Mouse (Mus musculus): ENCODE results near the gene Cd22.
A peak's percentile ranks its signal among the peaks of the same experiment; 100 is the strongest.
"Not testable (repeated sequence)": the region's sequence is repeated elsewhere in the genome, so short reads cannot be mapped to it uniquely, and the experiment has no call there.

Gene Cd22

DNA sequence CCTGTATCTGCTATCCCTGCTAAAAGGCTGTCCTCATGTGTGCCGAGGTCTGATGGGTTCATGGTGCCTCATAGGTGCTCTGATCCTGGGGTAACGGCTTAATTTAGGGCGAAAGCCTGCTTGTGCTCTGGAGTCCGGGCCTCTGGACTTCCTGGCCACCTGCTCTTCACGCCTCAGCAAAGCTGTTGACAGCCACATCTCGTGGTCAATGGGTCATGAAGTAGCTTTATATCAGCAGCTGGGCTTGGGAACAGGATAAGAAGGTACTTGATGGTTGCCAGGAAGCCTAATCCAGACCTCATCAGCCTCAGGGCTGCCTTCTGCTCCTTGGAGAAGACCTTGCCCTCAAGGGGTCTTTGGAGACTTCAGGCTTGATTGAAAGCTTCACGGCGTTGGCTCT lies 16.8 kb downstream of the Cd22 start:
- DNase-seq (ENCODE audit: low read depth, low spot score) = no peak

DNA sequence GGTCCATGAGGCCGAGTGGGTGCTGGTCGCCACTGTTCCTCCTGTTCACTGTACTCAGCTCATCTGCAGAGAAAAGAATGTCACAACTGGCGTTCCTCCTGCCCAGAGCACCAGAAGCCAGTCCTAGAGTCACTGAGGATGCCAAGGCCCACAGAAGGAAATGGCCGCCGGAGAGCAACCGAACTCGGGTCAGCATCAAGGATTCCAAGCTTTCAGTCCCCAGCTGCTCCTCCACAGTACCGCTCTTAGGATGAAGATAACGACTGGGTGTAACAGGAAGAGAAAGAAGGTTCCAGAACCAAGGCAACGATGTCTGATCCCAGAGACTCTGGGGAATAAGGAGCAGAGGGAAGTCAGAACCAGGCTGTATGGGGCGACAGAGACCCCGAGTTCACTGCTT lies 18.7 kb downstream of the Cd22 start, which contains the start of gene Ffar1:
Gene Ffar1 (minus strand): TSS at position 101 of the 400 bp plus-strand sequence.
- no peak for DNase-seq (ENCODE audit: low read depth, low spot score)

DNA sequence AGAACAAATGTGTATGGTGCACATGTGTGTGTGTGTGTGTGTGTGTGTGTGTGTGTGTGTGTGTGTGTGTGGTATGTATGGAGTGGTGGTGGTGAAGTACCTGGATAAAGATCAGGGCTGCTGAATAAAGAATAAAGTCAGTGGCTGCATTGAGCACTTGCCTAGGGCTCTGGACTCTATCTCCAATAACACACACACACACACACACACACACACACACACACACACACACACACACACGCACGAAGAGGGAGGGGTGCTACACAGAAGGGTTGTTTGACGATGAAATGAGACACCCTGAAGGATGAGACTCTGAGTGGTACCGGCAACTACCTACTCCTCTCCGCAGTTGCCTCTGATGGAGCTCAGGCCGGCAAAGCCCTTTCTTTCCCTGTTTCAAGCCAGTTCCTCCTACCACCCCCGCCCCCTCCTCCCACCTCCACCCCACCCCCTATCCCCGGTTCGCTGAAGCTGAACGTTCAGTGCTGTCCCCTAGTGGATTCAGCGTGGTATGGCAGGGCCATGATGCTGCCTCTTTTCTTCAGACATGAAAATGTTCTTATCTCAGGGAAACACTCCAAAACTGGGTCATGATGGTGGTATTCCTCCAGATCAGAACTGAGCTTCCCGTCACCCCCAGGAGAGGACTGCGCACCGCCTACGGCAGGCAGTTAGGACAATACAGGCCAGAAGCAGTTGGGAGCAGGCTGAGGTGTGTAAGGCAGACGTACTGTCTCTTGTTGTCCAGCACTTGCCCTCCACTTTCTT lies 20.3 kb downstream of the Cd22 start:
- DNase-seq (ENCODE audit: low read depth, low spot score) = peak; percentile 76

DNA sequence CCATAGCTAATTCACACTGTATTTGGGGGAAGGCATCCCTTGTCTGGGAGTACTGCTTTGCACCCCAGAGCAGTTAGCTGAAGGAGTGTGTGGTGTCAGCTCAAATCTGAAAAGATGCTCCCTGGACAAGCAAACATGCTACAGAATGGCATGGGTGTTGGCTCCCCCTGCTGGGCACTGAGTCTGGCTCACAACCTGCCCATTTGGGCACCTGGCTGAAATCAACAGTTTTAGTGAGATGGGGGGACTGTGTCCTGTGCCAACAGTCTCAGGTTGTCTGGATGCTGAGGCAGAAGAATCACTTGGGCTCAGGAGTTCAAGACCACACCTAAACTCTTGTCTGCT lies 20.9 kb downstream of the Cd22 start:
- DNase-seq (ENCODE audit: low read depth, low spot score) = peak; percentile 79

DNA sequence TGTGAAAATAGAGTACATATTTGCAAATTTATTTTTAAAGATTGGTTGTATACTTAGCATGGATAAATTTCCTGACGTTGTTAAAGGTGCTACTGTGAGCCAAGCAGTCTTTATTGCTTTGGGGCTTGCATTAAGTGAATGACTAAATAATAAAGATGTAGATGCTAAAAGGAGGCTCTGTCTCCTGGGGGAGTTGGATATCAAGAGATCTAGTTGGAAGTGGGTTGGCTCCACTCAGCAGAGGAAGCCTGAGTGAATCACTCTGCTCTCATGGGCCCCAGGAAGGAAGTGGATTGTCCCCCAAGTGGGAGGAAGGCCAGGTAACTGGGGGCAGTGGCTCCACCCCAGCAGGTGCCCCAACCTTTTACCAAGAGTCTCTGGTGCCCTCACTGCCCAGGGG lies 22.4 kb downstream of the Cd22 start:
- DNase-seq (ENCODE audit: low read depth, low spot score) = no peak

DNA sequence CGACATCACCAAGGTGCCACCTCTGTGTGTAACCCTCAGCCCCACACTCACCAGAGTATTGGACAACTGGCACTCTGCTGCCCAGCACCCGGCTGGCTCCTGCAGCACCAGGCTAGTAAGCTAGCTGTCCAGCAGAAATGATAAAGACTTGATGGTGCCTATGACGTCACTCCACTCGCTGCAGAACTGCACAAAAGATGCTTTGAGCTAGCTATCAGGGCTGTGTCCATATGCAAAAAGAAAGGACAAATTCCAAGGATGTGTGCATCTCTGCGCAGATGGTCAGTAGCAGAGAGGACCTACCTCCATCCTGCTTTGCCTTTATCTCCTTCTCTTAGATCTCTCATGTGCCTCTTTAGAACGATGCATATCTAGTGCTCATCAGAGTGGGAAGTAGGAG lies 24.1 kb downstream of the Cd22 start, which contains the start of gene Ffar3:
Gene Ffar3 (minus strand): TSS at position 101 of the 400 bp plus-strand sequence.
- no peak for DNase-seq (ENCODE audit: low read depth, low spot score)

DNA sequence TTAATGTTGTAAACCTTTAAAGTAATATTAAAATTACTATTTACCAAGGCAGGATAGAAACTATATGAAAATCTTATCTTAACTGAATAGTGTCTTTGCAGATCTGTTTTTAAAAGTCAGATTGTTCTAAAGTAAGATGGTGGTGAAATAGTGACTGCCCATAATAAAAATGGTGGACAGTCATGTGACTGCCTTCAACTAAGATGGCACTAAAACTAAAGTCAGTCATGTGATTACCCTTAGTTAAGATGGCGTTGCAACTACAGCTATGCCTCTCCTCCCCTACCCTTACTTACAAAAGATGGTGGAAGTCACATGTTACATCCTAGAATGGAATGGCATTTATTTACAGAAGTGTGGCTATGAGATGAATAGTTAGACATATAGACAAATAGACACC lies 28.7 kb downstream of the Cd22 start:
- DNase-seq (ENCODE audit: low read depth, low spot score) = no peak

DNA sequence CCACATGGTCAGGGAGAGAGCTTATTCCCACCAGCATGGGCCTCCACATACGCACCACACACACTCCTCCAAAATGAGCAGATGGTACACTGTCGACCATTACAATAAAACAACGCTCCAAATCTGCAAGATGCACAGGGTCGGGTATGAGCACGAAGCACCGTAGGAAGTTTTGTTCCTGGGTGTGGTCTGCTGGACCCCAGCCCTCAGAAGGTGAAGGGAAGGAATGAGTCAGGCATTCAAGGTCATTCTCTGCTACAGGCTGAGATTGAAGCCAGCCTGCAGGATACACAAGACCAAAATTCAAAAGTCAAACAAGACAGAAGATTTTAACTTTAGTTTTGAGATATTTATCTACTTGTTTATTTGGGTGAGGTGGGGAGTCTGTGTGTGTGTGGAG lies 32.2 kb downstream of the Cd22 start:
- no peak for DNase-seq (ENCODE audit: low read depth, low spot score)

DNA sequence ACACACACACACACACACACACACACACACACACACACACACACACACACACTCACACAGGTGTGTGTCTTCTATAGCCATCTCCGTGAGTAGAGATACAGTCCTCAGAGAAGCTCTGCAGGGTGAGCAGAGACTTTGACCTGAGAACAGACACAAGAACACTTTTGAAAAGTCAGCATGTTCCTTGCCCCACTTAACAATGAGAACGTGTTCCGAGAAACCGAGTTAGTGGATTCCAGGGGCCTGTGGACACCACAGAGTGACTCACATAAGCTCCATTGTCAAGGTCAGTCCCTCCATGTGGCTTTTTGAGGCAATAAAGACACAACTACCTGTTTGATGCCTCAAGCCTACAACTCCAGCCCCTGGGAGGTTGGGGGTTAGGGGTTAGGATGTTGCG lies 32.8 kb downstream of the Cd22 start:
- DNase-seq (ENCODE audit: low read depth, low spot score) = no peak

DNA sequence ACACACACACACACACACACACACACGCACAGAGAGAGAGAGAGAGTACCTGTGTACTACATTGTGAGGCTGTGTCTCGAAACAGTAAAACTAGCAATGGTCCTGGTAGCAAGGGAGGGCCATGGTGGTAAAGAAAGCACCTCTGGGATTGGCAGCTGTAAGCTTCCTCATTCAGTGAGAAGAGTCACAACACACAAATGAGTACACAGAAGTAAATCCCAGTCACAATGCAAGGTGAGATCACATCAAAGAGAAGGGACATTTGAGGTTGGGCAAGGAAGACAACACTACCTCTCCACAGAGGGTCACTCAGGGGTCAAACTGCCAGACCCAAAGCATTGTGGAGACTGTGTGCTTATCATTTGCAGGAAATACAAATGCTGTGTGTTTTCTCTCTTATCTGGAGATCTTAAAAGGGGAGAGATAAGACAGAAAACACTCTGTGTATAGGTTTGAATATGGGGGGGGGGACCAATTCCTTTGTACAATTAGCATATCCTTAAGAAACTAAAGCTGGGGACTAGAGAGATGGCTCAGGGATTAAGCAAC lies 33.6 kb downstream of the Cd22 start:
- DNase-seq (ENCODE audit: low read depth, low spot score) = no peak

DNA sequence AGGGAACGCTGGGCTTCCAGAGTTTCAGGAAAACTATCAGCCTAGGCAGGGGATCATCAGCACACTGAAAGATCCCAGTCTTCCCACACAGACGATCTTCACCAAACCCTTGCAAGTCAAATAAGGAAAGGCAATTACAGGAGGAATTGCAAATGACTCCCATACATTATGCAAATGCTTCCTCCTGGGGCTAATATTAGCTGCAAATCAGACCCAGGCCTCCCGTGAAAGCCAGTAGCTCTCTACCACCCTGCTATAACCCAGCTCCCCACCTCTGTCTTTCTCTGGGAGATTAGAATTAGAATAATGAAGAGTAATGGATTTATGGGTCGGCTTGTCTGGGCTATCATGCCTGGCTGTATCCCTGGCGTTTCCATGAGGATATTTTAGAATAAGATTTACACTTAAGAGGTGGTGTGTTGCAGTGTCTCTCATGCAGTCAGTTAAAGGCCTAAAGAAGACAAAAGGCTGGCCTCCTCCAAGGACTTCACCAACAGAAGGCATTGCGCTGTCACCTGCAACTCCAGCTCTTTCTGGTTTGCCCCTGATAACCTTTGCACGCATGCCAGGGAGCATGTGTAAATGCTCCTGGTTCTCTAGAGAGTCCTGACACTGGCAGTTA lies 35.4 kb downstream of the Cd22 start:
- DNase-seq (ENCODE audit: low read depth, low spot score) = no peak

DNA sequence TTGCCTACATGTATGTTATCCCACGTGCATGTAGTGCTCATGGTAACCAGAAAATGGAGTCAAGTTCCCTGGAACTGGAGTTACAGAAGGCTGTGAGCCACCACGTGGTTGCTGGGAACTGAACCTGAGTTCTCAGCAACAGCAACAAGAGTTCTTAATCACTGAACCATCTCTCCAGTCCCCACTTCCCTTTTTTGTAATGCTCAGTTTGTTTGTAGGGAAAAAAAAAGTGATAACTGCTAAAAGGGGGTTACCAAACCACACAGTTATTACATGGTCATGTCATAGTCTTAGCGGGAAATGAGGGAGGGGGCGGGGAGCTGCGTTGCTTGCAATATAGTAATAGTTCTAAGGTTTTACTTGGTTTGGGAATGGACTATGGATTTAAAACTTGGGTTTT lies 38.0 kb downstream of the Cd22 start:
- no peak for DNase-seq (ENCODE audit: low read depth, low spot score)

DNA sequence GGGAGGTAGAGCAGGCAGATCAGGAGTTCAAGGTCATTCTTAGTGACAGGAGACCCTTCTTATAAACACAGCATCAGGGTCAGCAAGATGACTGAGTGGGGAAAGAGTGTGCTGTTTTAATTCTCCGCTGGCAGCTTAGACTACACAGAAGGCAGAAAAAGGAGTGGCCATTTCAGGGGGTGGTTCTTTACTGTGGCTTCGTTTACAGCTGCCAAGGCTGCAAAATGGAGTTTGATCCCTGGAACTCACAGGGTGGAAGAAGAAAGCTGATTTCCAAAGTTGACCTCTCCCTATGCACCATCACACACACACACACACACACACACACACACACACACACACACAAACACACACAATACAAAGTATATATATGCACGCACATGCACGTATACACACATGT lies 38.8 kb downstream of the Cd22 start:
- DNase-seq (ENCODE audit: low read depth, low spot score) = no peak

DNA sequence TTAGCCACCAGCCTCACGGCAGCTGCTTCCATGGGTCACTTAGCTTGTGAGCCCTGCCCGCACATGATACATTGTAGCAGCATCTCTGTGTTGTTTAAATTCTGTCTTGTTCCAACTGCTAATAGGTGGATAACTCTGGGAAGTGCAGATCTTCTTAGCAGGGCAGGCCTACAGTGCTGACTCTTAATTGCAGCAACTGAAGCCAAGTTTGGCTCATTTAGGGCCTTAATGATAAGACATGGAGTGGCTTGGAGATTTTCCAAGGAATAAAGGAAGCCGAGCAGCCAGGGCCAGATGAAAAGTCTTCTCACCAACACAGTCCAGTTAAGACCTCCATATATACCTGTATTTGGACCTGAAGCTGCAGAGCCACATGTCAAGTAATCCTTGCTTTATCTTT lies 39.8 kb downstream of the Cd22 start:
- no peak for DNase-seq (ENCODE audit: low read depth, low spot score)

DNA sequence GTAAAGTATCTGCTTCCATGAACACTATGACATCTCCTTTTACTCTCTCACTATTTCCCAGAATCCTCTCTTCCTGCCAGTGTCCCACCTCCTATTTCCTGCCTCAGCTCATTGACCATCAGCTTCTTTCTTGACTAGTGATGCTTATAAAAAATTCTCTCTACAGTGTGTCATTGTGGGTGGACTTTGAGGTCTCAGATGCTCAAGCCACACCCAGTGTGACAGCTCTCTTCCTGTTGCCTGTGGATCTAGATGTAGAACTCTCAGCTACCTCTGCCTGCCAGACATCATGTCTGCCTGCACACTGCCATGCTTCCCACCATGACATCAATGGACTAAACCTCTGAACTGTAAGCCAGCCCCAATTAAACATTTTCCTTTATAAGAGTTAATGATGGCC lies 42.9 kb downstream of the Cd22 start:
- DNase-seq (ENCODE audit: low read depth, low spot score) = no peak

DNA sequence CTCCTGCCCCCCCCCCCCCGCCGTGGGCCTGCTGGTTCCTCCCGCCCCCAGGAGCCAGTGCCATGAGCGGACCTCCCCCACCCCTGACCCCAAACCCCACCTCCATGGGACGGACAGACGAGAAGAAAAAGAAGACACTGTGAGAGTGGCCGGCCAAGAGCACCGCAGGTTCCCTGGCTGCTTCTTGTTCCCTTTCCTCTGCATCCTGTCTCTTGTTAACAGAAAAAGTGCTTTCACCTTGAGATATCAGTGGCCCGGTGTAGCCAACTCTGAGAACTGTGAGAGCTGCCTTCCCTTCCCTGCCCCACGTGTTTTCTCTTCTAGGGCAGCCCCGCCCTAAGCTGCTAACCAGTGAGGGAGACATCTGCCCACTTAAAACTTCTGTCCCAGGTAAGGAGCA lies 47.5 kb downstream of the Cd22 start:
- not testable (repeated sequence) for DNase-seq (ENCODE audit: low read depth, low spot score)

DNA sequence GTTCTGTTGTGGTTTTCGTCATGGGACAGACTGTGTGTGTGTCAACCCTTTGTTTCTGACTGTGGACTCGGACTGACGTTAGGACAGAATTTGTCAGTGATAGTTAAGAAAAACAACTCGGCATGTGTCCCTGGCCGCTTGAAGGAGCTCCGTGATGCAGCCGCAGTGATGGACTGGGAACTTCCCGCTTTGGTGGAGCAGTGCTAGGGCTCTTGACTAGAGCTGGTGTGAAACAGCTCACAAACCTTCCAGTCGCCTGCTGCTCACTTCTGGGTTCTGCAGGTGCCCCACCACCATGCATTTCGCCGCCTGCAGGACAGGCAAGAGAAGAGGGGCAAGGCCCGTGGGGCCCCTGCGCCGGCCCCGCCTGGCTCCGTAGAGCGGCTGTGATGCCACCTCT lies 47.9 kb downstream of the Cd22 start:
- peak; percentile 44 for DNase-seq (ENCODE audit: low read depth, low spot score)

DNA sequence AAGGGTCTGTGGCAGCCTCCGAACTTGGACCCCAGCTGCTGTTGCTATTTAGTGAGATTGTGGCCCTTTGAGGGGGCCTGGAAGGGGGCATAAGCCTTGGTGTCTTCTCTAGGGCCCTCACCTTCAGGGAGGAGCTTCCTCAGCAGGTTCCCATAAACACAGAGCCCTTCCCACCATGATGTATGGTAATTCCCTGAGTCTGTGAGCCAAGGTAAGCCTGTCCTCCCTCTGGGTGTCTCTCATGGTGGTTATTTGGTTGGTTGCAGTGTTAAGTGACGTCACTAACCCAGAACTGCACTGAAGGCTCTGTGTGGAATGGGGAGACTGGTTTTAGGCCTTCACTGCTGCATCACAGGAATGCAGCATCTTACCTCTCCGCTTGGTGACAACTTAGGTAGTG lies 50.7 kb downstream of the Cd22 start:
- DNase-seq (ENCODE audit: low read depth, low spot score) = no peak

DNA sequence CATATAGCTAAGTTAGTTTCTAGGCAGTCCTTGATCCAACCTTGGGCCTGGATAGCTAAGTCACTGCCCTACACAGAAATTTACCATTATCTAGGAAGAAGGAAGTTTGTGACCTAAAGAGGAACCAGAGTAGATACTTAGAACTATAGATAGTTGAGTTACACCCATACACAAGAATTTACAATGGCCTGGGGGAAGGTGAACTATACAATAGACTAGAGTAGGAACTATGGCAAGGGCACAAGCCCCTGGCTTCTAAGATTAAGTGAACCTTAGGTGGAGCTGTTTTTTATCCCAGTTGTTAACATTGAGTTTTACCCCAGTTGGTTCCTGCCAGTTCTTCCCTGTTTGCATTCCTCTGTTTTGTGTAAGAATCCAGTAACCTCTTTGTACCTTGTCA lies 51.3 kb downstream of the Cd22 start:
- DNase-seq (ENCODE audit: low read depth, low spot score) = not testable (repeated sequence)

DNA sequence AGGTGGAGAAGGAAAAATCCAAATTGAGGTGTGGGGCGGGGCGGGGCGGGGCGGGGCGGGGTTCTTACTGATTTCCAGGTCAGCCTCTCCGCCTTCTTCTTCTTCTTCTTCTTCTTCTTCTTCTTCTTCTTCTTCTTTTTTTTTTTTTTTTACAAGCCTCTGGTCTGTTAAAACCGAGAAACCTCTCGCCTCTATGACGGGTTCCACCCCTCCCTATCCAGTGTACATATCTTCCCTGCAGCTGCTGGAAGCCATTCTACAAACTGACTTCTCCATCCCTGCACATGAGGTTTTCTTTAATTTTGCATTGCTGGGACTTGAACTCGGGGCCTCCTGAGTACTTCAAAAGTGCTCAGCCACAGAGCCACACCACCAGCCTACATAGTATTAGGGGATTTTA lies 53.5 kb downstream of the Cd22 start:
- no peak for DNase-seq (ENCODE audit: low read depth, low spot score)

DNA sequence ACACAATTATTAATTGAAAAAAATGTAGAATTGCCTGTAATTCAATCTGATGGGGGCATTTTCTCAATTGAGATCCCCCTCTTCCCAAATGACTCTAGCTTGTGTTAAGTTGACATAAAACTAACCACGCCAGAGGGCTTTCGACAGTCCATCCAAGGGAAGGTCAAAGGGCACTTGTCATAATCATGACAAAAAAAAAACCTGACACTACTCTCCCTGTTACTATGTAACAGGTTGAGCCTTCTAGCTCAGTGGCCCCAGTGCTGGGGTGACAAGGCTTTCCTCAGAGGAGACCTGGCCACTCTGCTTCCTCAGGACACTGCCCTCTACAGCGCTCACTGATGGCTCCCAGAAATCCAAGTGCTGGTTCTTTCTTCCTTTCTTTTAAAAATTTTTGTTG lies 55.8 kb downstream of the Cd22 start:
- no peak for DNase-seq (ENCODE audit: low read depth, low spot score)

DNA sequence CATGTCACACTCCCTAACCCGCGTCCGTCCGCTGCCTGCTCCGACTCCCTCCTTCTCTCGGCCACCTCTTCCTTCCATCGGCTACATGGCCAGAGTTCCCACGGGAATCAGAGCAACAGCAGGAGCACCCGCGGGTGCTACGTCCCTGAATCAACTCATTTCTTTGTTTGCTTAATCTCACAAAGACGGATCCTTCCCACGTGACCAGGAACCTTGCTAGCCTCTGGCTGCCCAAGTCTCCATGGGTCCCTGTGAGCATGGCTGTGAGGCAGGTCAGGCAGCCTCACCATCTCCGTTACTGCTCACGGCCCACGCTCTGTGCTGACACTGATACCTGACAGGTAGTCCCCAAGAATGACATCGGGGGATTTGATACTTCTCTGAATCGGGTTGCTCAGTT lies 56.5 kb downstream of the Cd22 start, which contains the start of gene Ffar2:
Gene Ffar2 (minus strand): TSS at position 101 of the 400 bp plus-strand sequence.
- no peak for DNase-seq (ENCODE audit: low read depth, low spot score)

DNA sequence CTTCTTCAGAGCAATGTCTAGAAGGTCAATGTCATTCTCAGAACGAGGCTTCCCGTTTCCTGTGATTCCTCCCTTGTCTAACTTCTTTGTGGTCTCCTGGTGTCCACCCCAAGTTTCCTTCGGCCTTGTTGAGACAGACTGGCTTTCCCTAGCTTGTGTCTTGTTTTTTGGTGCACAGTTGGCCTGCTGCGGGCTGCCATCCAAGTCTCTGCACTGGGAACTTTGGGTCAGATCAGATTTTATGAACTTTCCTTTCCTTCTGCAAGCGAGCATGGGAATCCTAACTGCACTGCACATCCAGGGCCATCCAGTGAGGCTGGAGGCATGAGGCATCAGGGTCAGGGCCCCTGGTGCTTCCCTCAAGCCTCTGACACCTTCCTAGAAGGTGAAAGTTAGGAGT lies 58.6 kb downstream of the Cd22 start:
- DNase-seq (ENCODE audit: low read depth, low spot score) = no peak

Measured in CD4-positive, CD25-positive, alpha-beta regulatory T cell, adult 2 months (primary cell).